Mouse (Mus musculus) gastrocnemius, postnatal 36 days (tissue): ENCODE measurements around the gene Spint2. TPM values are rescaled to one million over a fixed set of nuclear protein-coding genes. Genes with fewer than 3 reads are reported as not detected.

Experiments
- DNase-seq, 2 experiments: peaks; one replicate each; pipeline ENCODE4 v3.0.0; 2022
- intact Hi-C: fragments of 180-260 bp; cut with DNase I; formaldehyde crosslinking; loops from one replicate; pipeline ENCODE4 v1.15.1; 2025
- long read RNA-seq, 2 experiments: library from polyadenylated mRNA; stranded (forward); transcript quantifications; one replicate each; pipeline ENCODE4 v2.0.0; 2021
- total RNA-seq, 2 experiments: library from RNA; stranded (reverse); gene quantifications; 2 replicates each; pipeline ENCODE4 v1.2.3; 2021

The Spint2 gene
- total RNA-seq = 1 to 10 TPM; 4.1 to 4.5 TPM
- long read RNA-seq, experiment 1, partial matches to known transcripts = 1 of 21 reads
- long read RNA-seq, experiment 1, other reads (novel, unspliced or antisense) = 15 of 21 reads
- long read RNA-seq, experiment 2, transcript Spint2-202 (6 exons, 1,211 nt) = major isoform, 8 of 15 reads
- long read RNA-seq, experiment 2, partial matches to known transcripts = 0 of 15 reads
- long read RNA-seq, experiment 2, other reads (novel, unspliced or antisense) = 6 of 15 reads

DNA sequence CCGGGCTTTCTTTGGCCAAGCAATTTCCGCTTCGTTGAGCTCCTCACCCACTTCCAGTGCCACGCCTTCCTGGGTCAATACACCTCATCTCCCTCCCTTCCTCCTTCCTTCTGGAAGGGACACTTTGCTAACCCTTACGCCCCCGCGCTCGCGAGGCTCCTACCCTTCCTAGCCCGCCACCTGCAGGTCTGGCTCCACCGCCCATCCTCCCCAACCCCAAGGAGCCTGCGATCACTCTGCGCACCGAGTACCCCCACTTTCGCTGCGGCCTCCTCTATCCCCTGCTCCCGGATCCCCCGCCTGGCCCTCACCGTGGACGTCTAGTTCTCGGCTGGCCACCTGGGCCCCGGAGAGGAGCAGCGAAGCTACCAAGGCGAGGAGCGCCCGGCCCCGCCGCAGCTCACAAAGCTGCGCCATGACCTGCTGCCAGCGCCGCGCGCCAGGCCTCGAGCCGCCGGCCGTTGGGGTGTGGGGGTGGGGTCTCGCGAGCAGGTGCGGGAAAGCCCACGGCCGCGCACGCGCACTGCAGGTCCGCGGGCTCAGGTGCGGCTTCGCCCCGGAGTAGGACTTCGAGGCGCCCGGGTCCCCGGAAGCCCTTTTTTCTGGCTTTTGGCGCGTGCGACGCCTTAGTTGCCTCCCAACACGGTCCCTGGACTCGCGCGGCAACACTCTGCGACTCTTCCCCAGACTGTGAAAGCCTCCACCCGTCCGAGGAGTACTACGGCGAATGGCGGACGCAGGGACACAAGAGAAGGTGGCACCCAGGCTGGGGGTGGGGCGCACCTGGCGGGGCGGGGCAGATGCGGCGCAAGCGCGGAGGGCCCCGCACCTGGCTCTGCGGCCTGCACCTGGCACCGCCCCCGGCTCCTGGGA, at the start of gene Spint2:
Gene Spint2, minus strand, starts transcription at position 712 of the 873 bp plus-strand sequence.
- no peak for DNase-seq

DNA sequence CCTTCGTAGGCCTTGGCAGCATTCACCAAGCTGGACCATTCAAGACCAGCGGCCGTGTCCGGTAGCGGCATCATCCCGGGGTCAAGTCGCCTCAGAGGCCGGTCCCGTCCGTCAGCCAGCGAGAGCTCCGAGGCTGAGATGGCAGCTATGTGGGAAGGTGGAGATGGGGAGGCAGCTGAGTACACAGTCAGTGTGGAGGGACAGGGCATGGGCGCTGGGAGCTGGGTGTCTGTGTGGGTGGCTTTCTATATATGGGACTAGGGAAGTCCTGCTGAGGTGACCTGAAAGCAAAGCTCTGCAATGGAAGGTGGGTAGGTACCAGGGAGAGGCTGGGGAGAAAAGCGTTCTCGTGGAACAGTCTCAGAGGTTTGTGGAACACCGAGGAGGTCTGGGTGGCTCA, 47.3 kb upstream of the Spint2 start:
- DNase-seq = no peak
- intact Hi-C loops = loop anchor here (5.0 kb wide), 1 partner anchor 33 kb away; no protein-coding TSS in a partner anchor

More for the DNA sequence above, at the start of gene Spint2:
- intact Hi-C loops = no loop called here

DNA sequence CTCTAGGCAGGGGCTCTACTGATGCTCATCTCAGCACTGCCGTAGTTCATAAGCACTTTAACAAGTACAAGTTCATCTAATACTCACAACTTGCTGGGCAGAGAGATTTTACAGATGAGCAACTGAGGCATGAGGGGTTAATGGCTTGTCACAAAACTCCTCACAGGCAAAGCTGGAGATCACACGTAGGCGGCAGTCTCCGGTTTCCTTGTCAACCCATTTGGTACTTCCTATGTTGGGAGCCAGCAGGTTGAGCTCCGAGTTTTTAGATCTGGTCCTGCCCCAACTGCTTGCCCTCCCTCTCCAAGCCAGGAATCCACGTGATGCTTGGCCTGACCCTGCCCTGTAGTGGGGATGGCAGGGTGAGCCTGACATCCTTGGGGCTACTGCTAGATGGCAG, 45.4 kb upstream of the Spint2 start:
- intact Hi-C loops = loop anchor here (5.0 kb wide), 1 partner anchor 35 kb away; no protein-coding TSS in a partner anchor
- no peak for DNase-seq

DNA sequence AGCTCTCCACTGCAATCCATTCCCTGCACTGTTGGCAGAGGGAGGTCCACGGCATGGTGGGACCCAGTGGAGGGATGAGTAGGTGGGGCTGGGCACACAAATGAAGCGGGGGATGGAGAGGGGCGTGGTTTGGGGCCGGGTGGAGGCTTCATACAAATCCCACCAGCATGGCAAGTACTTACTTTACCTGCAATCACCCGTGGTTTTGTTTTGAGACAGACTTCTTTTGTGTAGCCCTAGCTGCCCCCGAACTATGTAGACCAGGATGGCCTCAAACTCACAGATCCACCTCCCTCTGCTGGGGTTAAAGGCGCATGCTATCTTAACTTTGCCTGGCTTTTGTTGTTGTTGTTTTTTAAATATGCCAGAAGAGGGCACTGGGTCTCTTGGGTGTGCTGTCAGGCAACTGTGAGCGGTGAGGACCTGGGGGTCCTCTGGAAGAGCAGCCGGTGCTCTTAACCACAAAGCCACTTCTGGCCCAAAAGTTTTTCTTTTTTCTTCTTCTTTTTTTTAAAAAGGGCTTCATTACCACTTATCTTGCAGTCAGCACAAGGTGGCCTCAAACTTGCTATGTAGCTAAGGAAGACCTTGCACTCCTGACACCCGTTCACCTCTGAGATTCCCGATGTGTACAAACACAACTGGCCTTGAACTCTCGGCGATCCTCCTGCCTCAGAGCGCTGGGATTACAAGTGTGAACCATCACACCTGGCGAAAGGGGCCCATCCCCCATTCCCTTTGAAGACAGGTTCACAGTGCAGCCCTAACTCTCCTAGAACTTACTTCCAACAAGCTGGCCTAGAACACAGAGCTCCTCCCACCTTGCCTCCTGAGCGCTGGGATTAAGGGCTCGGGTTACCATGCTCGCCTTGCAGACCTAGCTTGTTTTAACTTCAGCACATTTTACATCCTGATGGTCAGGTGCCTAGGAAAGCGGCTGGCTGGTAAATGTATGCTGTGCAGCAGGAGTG, 37.9 kb upstream of the Spint2 start:
- DNase-seq = no peak
- intact Hi-C loops = loop anchor here (5.0 kb wide), 1 partner anchor 203 kb away; no protein-coding TSS in a partner anchor

DNA sequence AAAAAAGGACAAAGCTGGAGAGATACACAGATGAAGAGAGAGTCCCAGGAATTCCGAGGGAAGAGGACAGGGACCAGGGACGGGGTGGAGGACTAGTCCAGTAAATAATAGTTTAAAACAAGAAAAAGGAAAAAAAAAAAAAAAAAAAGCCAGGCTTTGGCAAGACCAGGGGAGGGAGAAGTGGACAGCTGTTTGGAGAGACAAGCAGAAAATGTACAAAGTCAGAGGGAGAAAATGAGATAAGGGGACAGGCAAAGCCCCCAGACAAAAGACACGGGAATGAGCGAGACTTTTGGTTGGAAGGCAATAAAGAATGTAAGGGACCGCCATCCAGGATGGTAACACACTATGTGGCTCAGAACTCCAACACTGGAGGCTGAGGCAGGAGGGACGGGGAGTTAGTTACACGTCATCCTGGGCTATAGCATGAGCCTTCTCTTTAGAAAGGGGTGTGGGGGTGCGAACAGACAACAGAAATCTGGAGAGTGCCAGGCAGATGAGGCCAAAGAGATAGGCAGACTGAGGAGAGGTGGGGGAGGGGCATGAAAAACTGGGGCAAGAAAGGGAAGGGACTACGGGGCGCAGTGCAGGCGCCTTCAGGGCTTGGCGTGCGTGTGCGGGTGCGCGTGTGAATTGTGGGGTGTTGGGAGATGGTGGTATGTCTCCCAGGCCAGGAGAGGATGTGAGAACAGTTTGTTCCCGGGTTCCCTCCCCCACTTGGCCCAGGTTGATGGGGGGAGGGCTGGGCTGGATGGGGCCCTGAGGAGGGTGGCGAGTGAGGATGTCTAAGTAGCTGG, 36.6 kb upstream of the Spint2 start:
- peak in 1 of 2 experiments; percentile 44 for DNase-seq
- intact Hi-C loops = no loop called here

DNA sequence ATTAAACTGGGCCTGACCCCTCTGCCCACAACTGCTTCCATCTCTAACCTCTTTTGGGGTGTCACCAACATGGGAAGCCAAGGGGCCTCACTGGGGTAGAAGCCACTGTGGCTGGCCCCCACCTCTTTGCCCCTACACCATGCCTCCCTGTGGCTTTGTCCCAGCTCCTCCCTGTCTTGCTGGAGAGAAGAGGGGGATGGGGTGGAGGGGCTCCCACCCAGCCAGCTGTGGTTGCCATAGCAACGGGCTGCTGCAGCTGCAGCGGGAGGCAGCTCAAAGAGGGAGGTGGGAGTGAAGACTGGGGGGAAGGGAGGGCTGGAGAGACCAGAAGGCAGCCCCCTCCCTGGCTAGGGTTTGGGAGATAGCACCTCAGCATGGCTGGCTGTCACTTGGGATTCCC, 35.8 kb upstream of the Spint2 start:
- no peak for DNase-seq
- intact Hi-C loops = no loop called here

DNA sequence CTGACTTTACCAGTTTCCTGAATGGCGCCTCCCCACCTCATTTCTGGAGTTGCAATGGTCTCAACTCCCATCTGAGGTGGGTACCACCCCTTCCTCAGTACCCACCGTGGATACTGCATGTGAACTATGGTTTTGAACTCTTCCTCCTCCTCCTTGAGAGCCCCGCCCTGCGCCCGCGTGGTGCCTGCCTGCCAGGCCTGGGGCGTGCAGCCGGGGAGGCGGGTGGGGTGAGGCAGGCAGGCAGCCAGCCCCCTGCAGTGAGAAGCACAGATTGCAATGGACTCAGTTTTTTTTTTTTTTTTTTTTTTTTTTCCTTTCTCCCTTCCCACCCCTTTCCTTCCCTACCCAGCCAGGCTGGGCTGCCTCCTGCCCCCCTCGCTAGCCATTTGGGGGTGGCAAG, 35.3 kb upstream of the Spint2 start:
- intact Hi-C loops = no loop called here
- DNase-seq = no peak

DNA sequence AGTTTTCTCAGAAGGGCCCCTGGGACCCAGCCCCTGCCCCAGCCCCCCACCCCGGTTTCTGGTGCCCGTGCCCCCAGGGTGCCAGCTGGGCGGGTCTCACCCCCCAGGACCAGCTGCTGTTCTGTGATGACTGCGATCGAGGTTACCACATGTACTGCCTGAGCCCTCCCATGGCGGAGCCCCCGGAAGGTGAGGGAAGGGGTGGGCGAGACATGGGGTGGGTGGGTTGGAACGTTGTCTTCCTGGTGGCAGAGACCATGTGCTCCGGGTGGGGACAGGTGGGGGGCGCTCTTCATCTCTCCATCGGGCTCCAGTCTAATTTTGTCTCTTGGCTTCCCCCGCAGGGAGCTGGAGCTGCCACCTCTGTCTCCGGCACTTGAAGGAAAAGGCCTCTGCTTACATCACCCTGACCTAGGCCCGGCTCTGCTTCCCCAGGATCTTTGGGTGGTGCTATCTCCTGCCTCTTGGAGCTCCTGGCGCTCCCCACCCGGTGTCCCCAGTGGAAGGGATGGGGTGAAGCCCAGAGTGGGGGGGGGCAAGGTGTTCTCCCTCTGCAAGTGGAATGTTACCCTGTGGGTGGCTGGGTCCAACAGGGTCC, 34.5 kb upstream of the Spint2 start:
- intact Hi-C loops = no loop called here
- DNase-seq = no peak

DNA sequence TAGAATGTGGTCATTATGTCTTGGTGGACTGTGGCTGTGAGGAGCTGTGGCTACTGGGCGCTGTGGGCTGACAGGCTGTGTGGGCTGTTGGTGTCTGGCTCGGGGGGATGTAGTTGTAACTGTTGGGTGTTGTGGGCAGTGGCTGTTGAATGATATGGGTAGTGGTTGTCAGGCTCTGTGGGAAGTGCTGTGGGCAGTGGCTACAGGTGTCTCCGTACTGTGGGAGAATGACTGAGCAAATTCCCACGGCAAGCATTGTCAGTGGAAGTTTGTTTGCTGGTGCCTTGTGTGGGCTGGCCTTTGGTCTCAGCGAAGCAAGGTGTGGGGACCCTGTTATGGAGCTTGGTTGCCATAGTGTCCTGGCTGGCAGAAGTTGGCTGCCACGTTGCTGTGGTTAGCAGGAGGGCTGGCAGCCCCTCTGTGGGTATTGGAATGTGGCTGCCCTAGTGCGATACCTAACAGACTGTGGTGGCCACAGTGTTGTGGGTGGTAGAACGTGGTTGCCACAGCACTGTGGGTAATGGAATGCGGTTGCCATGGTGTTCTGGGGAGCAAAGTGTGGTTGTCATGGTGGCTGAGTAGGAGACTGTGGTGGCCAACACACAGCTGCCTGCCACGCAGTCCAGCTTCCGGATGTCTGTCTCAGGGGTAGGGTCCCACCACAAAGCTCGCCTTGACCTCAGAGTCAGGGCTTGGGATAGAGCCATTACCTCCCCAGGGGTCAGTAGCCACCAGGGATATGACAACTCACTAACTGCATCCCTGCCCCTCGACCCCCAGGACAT, 33.3 kb upstream of the Spint2 start:
- intact Hi-C loops = no loop called here
- DNase-seq = no peak

DNA sequence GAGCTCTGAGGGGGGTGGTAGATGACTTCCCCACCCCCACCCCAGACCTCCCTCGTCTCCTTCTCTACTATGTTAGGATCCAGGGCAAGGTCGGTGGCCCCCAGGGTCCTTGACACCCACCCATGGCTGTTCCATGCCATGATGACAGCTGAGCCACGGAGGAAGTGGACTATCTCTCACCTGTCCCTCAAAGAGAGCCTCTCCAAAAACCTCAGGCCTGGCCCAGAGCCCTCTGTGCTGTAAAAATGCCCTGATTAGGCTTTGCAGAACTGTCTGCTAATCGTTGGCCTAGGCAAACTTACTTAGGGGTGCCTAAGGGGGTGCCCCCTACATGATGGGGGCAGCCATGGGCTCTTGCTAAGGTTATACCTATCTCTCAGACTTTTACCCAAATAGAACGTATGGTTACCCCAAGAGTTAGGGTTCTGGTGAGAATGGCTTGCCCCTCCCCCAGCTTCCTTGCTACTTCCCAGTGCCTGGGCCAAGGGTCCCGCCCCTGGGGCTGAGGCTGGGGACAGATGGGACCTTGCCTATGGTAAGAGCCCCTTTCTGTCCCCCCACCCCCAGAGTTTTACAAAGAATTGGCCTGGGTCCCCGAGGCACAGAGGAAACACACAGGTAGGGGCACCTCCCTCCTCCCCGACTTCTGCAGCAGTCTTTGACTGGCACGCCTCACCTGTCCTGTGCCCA, 32.0 kb upstream of the Spint2 start:
- intact Hi-C loops = no loop called here
- DNase-seq = no peak

DNA sequence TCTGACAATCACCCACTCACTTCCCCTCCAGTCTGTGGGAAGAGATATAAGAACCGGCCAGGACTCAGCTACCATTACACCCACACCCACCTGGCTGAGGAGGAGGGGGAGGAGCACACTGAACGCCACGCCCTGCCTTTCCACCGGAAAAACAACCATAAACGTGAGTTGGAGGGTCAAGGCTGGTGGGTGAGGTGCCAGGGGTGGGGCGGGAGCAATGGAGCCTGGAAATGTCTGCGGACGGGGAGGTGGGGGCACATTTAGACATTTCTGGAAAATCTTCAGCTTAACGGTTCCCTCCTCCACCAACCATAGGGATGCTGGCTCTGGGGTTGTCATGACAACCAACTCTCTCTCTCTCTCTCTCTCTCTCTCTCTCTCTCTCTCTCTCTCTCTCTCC, 31.3 kb upstream of the Spint2 start:
- intact Hi-C loops = no loop called here
- DNase-seq = no peak

DNA sequence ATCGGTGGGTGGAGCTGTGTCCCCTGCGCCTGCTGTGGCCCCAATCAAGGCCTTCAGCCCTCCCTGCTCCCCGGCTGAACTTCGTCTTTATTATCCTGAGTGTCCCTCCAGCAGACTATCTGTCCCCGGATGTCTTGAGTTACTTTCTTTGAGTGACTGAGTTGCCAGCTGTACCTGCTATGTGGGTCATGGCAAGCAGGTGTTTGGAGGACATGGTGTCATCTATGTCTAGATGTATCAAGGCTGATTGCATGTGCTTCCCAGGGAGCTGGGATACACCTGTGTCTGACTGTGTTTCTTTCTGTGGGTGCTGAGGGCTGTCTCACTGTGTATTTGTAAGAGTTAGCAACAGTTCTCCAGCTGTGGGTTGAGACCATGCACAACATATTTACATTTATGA, 28.0 kb upstream of the Spint2 start:
- intact Hi-C loops = no loop called here
- DNase-seq = no peak

DNA sequence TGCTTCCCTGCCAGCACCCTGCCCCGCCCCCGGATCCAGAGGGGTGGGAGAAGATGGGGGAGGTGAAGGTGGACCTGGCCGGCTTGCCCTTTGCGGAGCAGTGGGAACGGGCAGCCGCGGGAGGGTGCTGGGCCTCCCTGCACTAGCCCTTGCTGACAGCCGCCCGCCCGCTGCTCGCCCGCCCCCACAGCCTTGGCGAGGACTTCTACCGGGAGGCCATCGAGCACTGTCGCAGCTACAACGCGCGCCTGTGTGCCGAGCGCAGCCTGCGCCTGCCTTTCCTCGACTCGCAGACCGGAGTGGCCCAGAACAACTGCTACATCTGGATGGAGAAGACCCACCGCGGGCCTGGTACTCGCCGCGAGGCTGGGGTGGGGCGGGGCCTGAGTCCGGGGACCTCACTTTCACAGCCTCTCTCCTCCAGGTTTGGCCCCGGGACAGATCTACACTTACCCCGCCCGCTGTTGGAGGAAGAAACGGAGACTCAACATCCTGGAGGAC, 27.6 kb upstream of the Spint2 start:
- intact Hi-C loops = no loop called here
- DNase-seq = peak in 1 of 2 experiments; percentile 40

DNA sequence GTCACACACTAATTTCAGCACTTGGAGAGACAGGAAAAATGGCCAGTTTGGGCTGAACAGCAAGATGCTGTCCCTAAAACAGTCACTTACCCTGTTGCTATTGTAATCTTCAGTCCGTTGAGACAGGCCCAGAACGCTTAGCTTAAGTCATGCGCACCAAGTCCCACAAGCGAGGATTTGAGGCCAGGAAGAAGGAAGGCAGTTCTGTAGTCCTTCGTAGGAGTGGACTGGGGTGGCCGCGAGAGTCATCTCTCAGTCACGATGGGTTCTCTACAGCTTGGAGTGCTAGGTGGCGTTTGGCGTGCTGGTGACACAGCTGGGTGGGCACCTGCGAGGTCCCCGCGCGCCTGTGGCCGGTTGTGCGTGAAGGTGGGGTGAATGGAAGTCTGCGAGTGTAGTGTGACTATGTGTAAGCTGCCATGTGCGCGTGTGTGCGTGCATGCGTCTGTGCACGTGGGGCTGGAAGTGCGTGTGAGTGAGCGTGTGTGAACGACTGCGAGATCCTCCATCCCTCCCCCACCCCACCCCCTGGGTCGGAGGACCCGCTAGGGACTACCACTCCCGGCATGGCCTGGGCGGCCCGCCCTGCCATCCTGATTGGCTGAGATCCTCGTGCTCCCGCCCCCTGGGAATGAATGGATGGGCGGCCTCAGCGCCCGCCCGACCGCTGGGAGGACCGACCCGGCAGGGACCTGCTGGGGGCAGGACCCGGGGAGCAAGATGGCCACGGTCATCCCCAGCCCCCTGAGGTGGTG, 25.8 kb upstream of the Spint2 start:
- intact Hi-C loops = no loop called here
- DNase-seq = peak; percentile 89 to 92

DNA sequence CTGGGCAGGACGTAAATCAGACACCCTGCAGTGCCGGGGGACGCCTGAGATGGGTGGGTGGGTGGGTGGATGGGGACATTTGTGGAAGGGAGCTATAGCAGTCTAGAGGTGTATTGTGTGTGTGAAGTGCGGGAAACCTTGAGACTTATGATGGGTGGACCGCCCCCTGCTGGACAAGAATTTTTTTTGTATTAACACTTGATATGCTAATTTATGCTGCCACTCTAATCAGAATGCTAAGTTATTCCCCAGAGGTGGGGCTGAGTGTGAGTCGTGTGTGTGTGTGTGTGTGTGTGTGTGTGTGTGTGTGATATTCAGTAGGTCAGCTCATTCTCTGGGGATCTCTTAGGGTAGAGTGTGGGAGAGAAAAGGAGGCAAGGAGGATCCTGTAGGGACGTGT, 24.9 kb upstream of the Spint2 start:
- intact Hi-C loops = no loop called here

DNA sequence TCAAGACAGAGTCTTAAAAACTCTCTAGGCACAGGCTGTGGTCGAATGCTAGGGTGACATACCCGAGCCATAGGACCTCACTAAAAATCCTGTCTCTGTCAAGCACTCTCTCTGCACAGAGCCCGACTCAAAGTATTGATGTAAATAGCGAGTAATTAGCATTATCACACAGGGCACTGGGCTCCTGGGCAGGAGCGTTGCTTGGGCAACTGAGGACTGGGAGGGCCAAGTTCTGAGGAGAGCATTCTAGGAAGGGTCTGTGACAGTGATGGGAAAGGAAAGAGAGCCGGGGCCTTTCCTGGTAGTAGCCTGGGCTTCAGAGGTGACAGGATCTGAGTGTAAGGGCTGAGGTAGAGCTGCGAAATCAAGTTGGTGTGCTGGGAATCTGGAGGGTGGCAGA, 24.4 kb upstream of the Spint2 start:
- intact Hi-C loops = no loop called here
- DNase-seq = no peak

More for the DNA sequence above, 24.9 kb upstream of the Spint2 start:
- no peak for DNase-seq
